Mouse (Mus musculus) embryonic facial prominence, embryonic 11.5 days (tissue): ENCODE data around the gene Hbb-bs. TPM values are rescaled to one million over a fixed set of nuclear protein-coding genes. Genes with fewer than 3 reads are reported as not detected.
"Not testable (repeated sequence)": the region's sequence is repeated elsewhere in the genome, so short reads cannot be mapped to it uniquely, and the experiment has no call there.

Experiments used
- ATAC-seq: fragments of 200-750 bp; cut with Nextera tagmentation; replicated peaks from 2 replicates; pipeline ENCODE4 v1.8.0; 2017; ENCODE audit warnings: low read depth; ENCODE audit not compliant: insufficient number of reproducible peaks, low FRiP score, low TSS enrichment
- DNase-seq: peaks from one replicate; pipeline ENCODE4 v3.0.0-alpha.2; 2015; ENCODE audit warnings: low spot score
- H3K27ac ChIP-seq: fragments of 300-500 bp; sonication (generic); replicated peaks from 2 replicates; pipeline ENCODE4 v1.5.1; 2014; ENCODE audit warnings: mild to moderate bottlenecking, low read depth, low read length, control low read depth
- H3K27me3 ChIP-seq: fragments of 300-500 bp; sonication (generic); 2 replicates; pipeline ENCODE4 v1.6.1; 2014; ENCODE audit warnings: mild to moderate bottlenecking, low read length, moderate library complexity, mixed read lengths; ENCODE audit not compliant: control insufficient read depth, insufficient read depth
- H3K36me3 ChIP-seq: fragments of 300-500 bp; sonication (generic); replicated peaks from 2 replicates; pipeline ENCODE4 v1.6.1; 2014; ENCODE audit warnings: low read depth, mild to moderate bottlenecking, low read length, moderate library complexity, mixed read lengths; ENCODE audit not compliant: control insufficient read depth, insufficient read depth
- H3K4me1 ChIP-seq: fragments of 300-500 bp; sonication (generic); 2 replicates; pipeline ENCODE4 v1.6.1; 2014; ENCODE audit warnings: low read length, mixed read lengths; ENCODE audit not compliant: control insufficient read depth, insufficient read depth
- H3K4me2 ChIP-seq: fragments of 300-500 bp; sonication (generic); 2 replicates; pipeline ENCODE4 v1.6.1; 2014; ENCODE audit warnings: low read depth, mild to moderate bottlenecking, control low read depth, low read length, moderate library complexity
- H3K4me3 ChIP-seq: fragments of 300-500 bp; sonication (generic); 2 replicates; pipeline ENCODE4 v1.5.1; 2014; ENCODE audit warnings: low read depth, low read length, control low read depth
- H3K9ac ChIP-seq: fragments of 300-500 bp; sonication (generic); replicated peaks from 2 replicates; pipeline ENCODE4 v1.6.1; 2014; ENCODE audit warnings: mild to moderate bottlenecking, control low read depth, low read length
- H3K9me3 ChIP-seq: fragments of 300-500 bp; sonication (generic); replicated peaks from 2 replicates; pipeline ENCODE4 v1.6.1; 2016; ENCODE audit warnings: mild to moderate bottlenecking, low read length, inconsistent platforms, mixed read lengths; ENCODE audit not compliant: control insufficient read depth
- WGBS: fragments of 180-500 bp; shearing (Covaris S2); extraction: QIAGEN DNeasy Blood & Tissue Kit; methylation state at CpG from one replicate; pipeline ENCODE4 v1.1.7; 2014; 5-methylcytosine and 5-hydroxymethylcytosine counted together
- polyA plus RNA-seq: library from polyadenylated mRNA; unstranded; fragments of >200 nt; fragmentation: Nextera tagmentation; extraction: Ambion mirVana; gene quantifications from 2 replicates; pipeline ENCODE4 v1.2.1, GENCODE M21; 2014

The Hbb-bs gene
- polyA plus RNA-seq, 1 experiment from 2014 or later = 224 TPM

DNA sequence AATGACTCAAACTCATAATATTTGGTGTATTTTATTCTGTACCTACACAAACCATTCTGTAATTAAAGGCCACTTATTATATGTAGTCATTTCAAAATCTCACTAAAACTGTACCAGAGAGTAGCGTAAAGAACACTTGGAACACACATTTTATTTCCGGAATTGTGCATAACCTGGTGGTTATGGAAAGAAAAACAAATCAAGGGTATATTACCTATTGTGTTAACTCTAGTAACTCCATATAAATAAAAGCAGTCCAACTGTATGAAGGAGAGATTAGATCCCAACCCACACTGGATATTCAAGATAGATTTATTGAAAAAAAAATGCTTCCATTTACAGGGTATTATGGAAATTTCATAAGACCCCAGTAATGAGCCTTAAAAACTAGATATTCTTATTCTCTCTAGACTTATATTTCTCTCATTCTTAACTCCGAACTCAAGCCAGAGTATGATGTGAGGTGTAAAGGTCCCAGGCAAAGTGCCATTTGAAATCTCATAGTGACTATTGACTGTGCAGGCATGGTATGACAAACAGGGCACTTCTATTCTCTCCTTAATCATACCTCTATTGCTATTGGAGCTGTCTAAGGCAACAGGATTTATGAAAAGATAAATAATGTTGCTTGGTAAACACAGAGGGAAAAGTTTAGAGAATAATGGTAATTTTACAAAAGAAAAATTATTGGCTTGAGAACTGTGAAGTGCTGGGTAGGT lies 2.2 kb downstream of the Hbb-bs start:
- Histone ChIP-seq H3K4me1 (no peaks in the 10 kb centered on the region), H3K4me2 (no peak overlapping the region), H3K9me3 (no peaks in the 10 kb centered on the region), H3K36me3 (no peaks in the 10 kb centered on the region), H3K4me3 (no peak overlapping the region), H3K27me3 (no peaks in the 10 kb centered on the region), H3K27ac (no peak overlapping the region), H3K9ac (no peak overlapping the region)
- ATAC-seq (no peak), DNase-seq (no peak)
- WGBS = 94% methylated on average over 3 of the region's 3 CpGs

DNA sequence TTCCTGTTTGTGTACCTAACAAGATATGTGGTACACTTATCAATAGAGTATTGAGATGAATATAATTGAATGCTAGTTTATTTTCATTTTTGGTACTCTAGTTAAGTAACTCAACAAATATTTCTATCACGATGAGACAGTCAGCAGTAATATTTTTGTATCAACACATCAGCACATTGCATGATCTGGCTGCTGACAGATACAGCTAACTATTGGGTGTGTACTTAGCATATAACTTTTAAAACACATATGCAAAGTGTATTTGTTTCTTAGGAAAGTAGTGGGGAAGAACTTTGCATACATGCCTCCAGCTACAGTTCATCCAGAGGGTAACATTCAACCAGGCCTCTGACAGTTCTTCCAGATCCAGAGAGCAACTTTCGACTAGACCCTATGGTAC lies 3.3 kb downstream of the Hbb-bs start:
- H3K4me3 ChIP-seq = no peak overlapping the region
- no peak overlapping the region for H3K27ac ChIP-seq
- no peaks in the 10 kb centered on the region for H3K9me3 ChIP-seq
- no peaks in the 10 kb centered on the region for H3K4me1 ChIP-seq
- no peaks in the 10 kb centered on the region for H3K27me3 ChIP-seq
- no peak overlapping the region for H3K9ac ChIP-seq
- DNase-seq = no peak
- WGBS = 90% methylated on average over 2 of the region's 2 CpGs
- H3K36me3 ChIP-seq = no peaks in the 10 kb centered on the region
- no peak overlapping the region for H3K4me2 ChIP-seq
- ATAC-seq = no peak

DNA sequence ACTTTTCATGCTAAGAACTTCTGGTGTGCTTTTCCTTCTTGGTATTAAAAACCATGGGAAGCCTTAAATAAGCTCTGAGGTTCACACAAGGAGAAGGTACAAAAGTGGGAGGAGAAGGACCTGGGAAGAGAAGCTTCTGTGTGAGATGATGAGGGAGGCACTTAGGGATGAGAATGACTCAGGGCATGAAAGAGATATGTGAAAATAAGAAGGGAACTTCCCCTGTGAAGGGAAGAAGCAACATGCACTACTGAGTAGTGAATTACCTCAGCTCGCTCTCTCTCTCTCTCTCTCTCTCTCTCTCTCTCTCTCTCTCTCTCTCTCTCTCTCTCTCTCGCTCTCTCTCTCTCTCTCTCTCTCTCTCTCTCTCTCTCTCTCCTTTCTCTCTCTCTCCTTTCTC lies 12.8 kb downstream of the Hbb-bs start:
- not testable (repeated sequence) for H3K4me2 ChIP-seq, H3K27ac ChIP-seq, H3K9me3 ChIP-seq, ATAC-seq, H3K4me3 ChIP-seq, DNase-seq, H3K36me3 ChIP-seq, H3K27me3 ChIP-seq, H3K4me1 ChIP-seq, H3K9ac ChIP-seq
- 67% methylated on average over 1 of the region's 2 CpGs for WGBS

DNA sequence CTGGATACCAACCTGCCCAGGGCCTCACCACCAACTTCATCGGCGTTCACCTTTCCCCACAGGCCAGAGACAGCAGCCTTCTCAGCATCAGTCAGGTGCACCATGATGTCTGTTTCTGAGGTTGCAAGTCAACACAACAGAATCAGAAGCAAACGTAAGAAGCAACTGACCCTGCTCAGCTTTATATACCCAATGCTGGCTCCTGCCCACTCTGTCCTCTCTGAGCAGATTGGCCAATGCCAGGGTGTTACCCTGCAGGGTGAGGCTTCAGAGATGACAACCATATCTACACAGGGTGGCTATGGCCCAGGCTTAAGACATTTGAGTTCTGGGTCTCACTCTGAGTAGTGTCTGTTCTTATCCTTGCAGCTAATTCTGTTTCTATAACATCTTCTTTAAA lies 14.1 kb downstream of the Hbb-bs start, which contains the start of gene Hbb-bt:
Gene Hbb-bt, minus strand, starts transcription at position 231 of the 400 bp plus-strand sequence.
- no peaks in the 10 kb centered on the region for H3K4me1 ChIP-seq
- no peaks in the 10 kb centered on the region for H3K36me3 ChIP-seq
- no peak within 1 kb of the TSS for H3K9ac ChIP-seq
- H3K27ac ChIP-seq = no peak within 1 kb of the TSS
- H3K4me2 ChIP-seq = no peak within 1 kb of the TSS
- WGBS = 90% methylated on average over 3 of the region's 3 CpGs
- no peak within 1 kb of the TSS for H3K4me3 ChIP-seq
- H3K9me3 ChIP-seq = no peaks in the 10 kb centered on the region
- no peaks in the 10 kb centered on the region for H3K27me3 ChIP-seq
- peak; percentile 56; the same call in 1 of the 2 replicates for ATAC-seq
- no peak for DNase-seq

DNA sequence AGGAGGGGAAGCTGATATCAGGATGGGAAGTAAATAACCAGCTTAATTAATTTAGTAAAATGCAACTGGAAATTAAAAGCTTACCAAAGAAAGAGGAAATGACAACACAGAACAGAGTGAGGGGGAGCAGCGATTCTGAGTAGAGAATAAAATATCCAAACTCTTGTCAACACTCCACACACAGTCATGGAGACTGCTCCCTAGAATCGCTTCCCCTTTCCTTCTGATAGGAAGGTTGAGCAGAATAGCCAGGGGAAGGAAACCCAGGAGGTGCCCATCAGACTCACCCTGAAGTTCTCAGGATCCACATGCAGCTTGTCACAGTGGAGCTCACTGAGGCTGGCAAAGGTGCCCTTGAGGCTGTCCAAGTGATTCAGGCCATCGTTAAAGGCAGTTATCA lies 14.7 kb downstream of the Hbb-bs start:
- H3K9ac ChIP-seq, H3K4me3 ChIP-seq, H3K27ac ChIP-seq, H3K4me1 ChIP-seq, H3K4me2 ChIP-seq, H3K27me3 ChIP-seq, H3K36me3 ChIP-seq, ATAC-seq, DNase-seq, H3K9me3 ChIP-seq: not testable (repeated sequence)
- no CpG with 5 or more reads among the region's 3 CpGs for WGBS

DNA sequence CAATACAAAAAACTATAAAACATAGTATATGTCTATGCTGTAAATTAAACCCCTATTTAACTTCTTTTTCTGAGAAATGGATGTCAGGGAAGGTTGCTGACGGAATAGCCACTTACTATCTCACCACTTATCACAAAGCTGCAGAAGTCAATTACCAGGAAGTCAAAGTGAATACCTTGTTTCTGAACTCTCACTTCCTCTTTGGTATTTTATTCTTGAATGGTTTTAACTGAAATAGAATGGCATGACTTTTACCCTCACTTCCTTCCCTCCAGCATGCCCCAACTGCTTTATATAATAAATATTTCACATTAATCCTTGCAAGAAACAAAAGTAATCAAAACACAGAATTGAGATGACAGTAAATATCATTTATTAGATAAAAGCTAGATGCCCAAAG lies 15.7 kb downstream of the Hbb-bs start:
- no peak overlapping the region for H3K27ac ChIP-seq
- H3K9ac ChIP-seq = no peak overlapping the region
- H3K4me3 ChIP-seq = no peak overlapping the region
- H3K4me2 ChIP-seq = no peak overlapping the region
- H3K4me1 ChIP-seq = no peaks in the 10 kb centered on the region
- no peak for ATAC-seq
- no peak for DNase-seq
- H3K36me3 ChIP-seq = no peaks in the 10 kb centered on the region
- H3K27me3 ChIP-seq = no peaks in the 10 kb centered on the region
- WGBS = 69% methylated on average over 1 of the region's 1 CpGs
- H3K9me3 ChIP-seq = no peaks in the 10 kb centered on the region

DNA sequence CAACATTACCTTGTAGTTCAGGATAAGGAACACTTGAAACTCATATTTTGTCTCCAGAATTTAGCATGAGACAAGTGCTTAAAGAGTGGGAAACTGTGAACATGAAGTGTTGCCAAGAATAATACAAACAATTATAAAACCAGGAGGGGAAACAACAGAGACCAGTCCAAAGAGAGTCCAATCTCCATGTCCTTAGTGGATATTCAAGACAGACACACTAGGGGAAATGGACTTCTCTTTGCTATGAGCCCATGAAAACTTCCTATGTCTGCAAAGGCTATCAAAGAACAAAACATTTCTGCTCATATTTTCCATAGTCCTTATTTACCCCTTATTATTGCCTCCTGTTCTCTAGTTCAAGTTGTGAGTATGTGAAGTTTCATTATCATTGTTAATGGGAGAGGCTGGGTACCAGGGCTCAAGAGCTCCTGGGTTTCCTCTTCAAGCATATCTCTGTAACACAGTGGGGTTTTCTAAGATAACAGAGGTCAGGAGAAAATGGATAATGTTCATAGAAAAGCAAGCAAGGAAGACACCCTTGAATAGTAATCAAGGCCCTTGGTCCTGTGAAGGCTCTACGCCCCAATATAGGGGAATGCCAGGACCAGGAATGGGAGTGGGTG lies 16.6 kb downstream of the Hbb-bs start:
- WGBS = 76% methylated on average over 1 of the region's 1 CpGs
- Histone ChIP-seq H3K4me3 (no peak overlapping the region), H3K9ac (no peak overlapping the region), H3K27ac (no peak overlapping the region), H3K4me2 (no peak overlapping the region), H3K36me3 (no peaks in the 10 kb centered on the region), H3K9me3 (no peaks in the 10 kb centered on the region), H3K4me1 (no peaks in the 10 kb centered on the region), H3K27me3 (no peaks in the 10 kb centered on the region)
- DNase-seq (no peak), ATAC-seq (no peak)

DNA sequence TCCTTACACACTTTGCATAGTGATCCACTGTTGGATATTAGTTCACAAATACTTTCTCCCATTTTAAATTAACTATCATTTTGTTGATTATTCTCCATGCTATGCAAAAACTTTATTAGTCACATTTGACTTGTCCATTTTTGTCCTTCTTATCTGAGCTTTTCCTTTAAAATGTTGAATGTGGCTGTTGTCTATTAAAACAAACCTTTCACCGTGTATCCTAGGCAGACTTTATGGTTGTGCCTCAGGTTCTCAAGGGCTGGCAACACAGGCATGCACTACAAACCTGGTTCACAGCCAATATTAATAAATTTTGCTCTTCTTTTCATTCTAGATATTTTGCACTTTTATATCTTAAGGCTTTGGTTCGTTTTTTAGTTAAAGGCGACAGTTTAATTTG lies 17.1 kb downstream of the Hbb-bs start:
- no peak overlapping the region for H3K4me2 ChIP-seq
- no peaks in the 10 kb centered on the region for H3K4me1 ChIP-seq
- H3K9me3 ChIP-seq = no peaks in the 10 kb centered on the region
- H3K4me3 ChIP-seq = no peak overlapping the region
- H3K27ac ChIP-seq = no peak overlapping the region
- WGBS = 79% methylated on average over 3 of the region's 3 CpGs
- no peaks in the 10 kb centered on the region for H3K27me3 ChIP-seq
- DNase-seq (no peak), ATAC-seq (no peak)
- H3K36me3 ChIP-seq = no peaks in the 10 kb centered on the region
- H3K9ac ChIP-seq = no peak overlapping the region
